Mouse (Mus musculus) forebrain, embryonic 13.5 days (tissue): ENCODE data around the gene Tmem215. TPM values are rescaled to one million over a fixed set of nuclear protein-coding genes. Genes with fewer than 3 reads are reported as not detected.
A peak's percentile ranks its signal among the peaks of the same experiment; 100 is the strongest.

Source experiments
- ATAC-seq: fragments of 200-750 bp; cut with Nextera tagmentation; 2 replicates; pipeline ENCODE4 v1.8.0; 2017
- H3K27ac ChIP-seq: fragments of 300-500 bp; sonication (generic); 2 replicates; pipeline ENCODE4 v1.5.1; 2015; ENCODE audit warnings: inconsistent platforms, mild to moderate bottlenecking, moderate library complexity
- H3K27me3 ChIP-seq: fragments of 300-500 bp; sonication (generic); 2 replicates; pipeline ENCODE4 v1.6.1; 2015; ENCODE audit warnings: mild to moderate bottlenecking, inconsistent platforms
- H3K36me3 ChIP-seq: fragments of 300-500 bp; sonication (generic); 2 replicates; pipeline ENCODE4 v1.6.1; 2015; ENCODE audit warnings: mild to moderate bottlenecking, inconsistent platforms; ENCODE audit not compliant: poor library complexity, severe bottlenecking
- H3K4me1 ChIP-seq: fragments of 300-500 bp; sonication (generic); 2 replicates; pipeline ENCODE4 v1.6.1; 2015; ENCODE audit warnings: inconsistent platforms
- H3K4me2 ChIP-seq: fragments of 300-500 bp; sonication (generic); 2 replicates; pipeline ENCODE4 v1.6.1; 2015; ENCODE audit warnings: inconsistent platforms, mild to moderate bottlenecking, moderate library complexity
- H3K4me3 ChIP-seq: fragments of 300-500 bp; sonication (generic); 2 replicates; pipeline ENCODE4 v1.5.1; 2015; ENCODE audit warnings: mild to moderate bottlenecking, inconsistent platforms
- H3K9ac ChIP-seq: fragments of 300-500 bp; sonication (generic); 2 replicates; pipeline ENCODE4 v1.6.1; 2015; ENCODE audit warnings: mild to moderate bottlenecking, inconsistent platforms
- H3K9me3 ChIP-seq: fragments of 300-500 bp; sonication (generic); replicated peaks from 2 replicates; pipeline ENCODE4 v1.6.1; 2016; ENCODE audit warnings: inconsistent platforms
- WGBS: fragments of 180-500 bp; shearing (Covaris S2); methylation state at CpG from one replicate; pipeline ENCODE4 v1.1.7; 2015; 5-methylcytosine and 5-hydroxymethylcytosine counted together
- polyA plus RNA-seq: library from polyadenylated mRNA; unstranded; fragments of >200 nt; fragmentation: Nextera tagmentation; extraction: Ambion mirVana; gene quantifications from 2 replicates; pipeline ENCODE4 v1.2.1, GENCODE M21; 2015

The Tmem215 gene
- polyA plus RNA-seq, 1 experiment from 2014 or later, result 0.18 TPM

DNA sequence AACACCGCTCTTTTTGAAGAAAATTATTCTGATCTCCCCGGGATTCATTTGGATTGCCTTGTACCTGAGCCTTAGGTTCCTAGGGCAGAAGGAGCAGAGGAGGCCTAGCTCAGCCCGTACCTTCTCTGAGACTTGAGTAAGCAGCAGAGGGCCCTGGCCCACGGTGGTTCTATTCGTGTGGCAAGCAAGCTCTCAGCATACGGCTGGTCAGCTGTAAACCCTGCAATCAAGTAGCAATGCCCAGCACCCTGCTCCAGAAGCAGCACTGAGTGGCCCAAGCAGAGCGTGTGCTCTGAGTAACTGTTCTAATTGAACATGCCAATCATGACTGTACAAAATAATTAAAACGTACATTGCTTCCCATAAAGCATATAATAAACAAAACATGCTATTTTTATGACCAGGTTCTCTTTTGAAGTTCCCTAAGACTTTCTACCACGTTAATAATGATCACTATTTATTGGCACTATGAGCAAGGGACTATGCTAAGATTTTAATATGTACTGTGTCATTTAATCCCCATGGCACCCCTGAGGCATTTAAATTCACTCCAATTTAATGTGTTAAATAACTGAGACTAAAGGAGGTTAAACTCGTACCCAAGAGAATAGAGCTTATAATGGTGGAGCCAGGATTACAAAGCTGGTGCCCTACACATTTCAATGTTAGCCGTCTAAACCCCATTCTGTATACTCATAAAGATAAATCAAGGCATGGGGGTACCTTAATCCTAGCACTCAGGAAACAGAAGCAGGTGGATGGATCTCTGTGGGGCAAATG lies 28.0 kb downstream of the Tmem215 start:
- WGBS, result 74% methylated on average over 11 of the region's 11 CpGs

DNA sequence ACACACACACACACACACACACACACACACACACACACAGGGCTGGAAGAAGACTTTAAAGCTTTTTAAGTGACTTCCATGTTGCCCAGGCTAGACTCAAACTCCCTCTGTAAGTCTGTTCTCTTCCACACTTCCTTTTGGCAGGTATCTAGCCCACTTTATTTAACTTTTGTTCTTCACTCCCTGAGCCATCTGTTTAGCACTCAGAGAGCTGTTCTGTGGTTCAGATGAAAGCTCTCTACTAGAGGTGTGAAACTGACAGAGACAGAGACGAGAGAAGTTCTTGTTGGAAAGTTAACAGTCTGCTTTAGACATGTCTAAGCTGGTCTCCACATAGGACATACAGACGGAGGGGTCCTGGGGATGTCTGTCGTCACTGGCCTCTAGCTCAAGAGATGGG lies 30.5 kb downstream of the Tmem215 start:
- no peaks in the 10 kb centered on the region for H3K27me3 ChIP-seq
- no peaks in the 10 kb centered on the region for H3K4me1 ChIP-seq

More for the DNA sequence above, 28.0 kb downstream of the Tmem215 start:
- Histone ChIP-seq H3K27me3 (no peaks in the 10 kb centered on the region), H3K4me1 (no peaks in the 10 kb centered on the region), H3K9ac (no peak overlapping the region), H3K4me2 (no peak overlapping the region), H3K27ac (no peak overlapping the region), H3K4me3 (no peak overlapping the region), H3K36me3 (no peaks in the 10 kb centered on the region), H3K9me3 (no peaks in the 10 kb centered on the region)
- no peak for ATAC-seq

DNA sequence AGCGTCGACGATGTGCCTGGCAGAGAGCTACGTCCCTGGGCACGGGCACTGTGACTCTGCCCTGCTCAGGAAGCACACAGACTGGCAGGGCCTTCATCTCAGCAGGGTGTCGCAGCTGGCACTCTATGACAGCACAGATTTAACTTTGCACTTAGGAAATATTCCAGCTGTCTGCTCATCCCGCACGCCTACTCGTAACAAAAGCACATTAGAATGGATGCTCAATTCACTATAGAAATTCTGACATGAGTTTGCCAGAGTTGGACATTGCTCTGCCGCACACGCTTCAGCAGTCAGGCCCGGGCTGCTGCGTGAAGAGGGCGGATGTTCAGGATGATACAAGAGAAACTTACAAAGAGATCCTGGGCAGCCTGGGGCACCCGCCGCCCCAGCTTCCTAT lies 37.6 kb downstream of the Tmem215 start:
- 68% methylated on average over 16 of the region's 16 CpGs for WGBS
- 0 out of 2 replicates have a peak, but pooled peaks have one; percentile 36 for ATAC-seq

More for the DNA sequence above, 30.5 kb downstream of the Tmem215 start:
- ATAC-seq, result no peak
- Histone ChIP-seq H3K9me3 (no peaks in the 10 kb centered on the region), H3K36me3 (no peaks in the 10 kb centered on the region), H3K9ac (no peak overlapping the region), H3K4me3 (no peak overlapping the region), H3K4me2 (no peak overlapping the region), H3K27ac (no peak overlapping the region)
- 84% methylated on average over 3 of the region's 3 CpGs for WGBS

DNA sequence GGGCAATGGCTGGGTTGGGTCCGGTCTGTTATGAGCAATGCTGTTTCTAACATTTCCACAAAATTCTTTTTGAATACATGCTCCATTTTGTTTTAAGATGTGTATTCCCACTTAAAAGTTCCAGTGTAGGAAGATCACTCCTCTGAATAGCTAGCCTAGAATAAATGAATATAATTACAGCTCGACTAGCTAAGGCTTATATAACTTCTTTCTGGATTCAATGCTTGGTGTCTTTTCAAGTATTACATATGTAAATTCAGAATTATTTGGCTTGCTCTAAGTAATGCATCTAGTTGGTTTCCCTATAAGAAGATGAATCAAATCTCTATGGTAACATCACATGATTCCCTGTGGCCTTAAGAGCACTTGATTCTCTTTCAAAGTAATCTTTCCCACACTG lies 41.3 kb downstream of the Tmem215 start:
- no peak overlapping the region for H3K9ac ChIP-seq
- H3K4me3 ChIP-seq, result no peak overlapping the region
- H3K27me3 ChIP-seq, result no peaks in the 10 kb centered on the region
- H3K36me3 ChIP-seq, result no peaks in the 10 kb centered on the region
- H3K4me1 ChIP-seq, result no peaks in the 10 kb centered on the region
- 88% methylated on average over 2 of the region's 2 CpGs for WGBS
- ATAC-seq, result no peak
- no peaks in the 10 kb centered on the region for H3K9me3 ChIP-seq
- no peak overlapping the region for H3K4me2 ChIP-seq
- H3K27ac ChIP-seq, result no peak overlapping the region

More for the DNA sequence above, 37.6 kb downstream of the Tmem215 start:
- Histone ChIP-seq H3K9ac (no peak overlapping the region), H3K36me3 (no peaks in the 10 kb centered on the region), H3K4me2 (no peak overlapping the region), H3K4me3 (no peak overlapping the region), H3K4me1 (no peaks in the 10 kb centered on the region), H3K27ac (no peak overlapping the region), H3K27me3 (no peaks in the 10 kb centered on the region), H3K9me3 (no peaks in the 10 kb centered on the region)

DNA sequence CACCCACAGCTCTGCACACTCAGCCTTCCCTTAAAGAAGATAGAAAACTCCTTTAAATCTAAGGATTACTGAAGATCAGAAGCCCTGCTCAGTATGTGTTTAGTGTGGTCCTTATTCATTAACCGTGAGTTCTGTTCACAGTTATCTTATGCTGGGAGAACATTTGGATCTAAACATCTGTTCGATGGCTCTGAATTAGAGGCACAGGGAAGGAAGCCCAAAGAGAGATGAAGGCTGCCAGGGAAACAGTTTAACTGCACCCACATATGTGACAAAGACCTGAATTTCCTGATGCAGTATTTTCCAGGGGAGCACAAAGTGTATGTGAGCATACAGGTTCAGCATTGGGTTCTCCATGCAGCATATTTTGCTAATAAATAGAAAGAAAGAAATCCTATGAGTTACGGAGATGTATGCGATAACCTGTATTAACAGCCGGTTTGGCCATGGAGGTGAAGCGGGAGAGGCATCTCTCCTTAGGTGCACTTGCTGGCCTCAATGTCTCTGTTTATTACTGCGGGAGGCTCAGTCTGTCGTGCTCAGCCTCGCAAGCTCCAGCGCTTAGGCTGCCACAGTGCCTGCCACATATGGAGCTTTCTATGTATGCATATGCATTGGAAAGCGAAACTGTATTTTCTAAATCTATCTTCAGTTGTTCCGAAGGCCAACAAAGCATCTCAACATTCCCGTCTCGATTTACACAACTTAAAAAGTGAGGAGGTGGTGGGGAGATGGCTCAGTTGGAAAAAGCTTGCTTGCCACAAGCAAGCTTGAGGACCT lies 46.8 kb downstream of the Tmem215 start:
- no peak for ATAC-seq
- Histone ChIP-seq H3K9ac (no peak overlapping the region), H3K27ac (no peak overlapping the region), H3K4me2 (no peak overlapping the region), H3K9me3 (peaks cover 7% of the 10 kb centered on the region; the same call in 1 of the 2 replicates), H3K4me3 (no peak overlapping the region), H3K4me1 (peaks cover 6% of the 10 kb centered on the region; the same call in 1 of the 2 replicates), H3K27me3 (no peaks in the 10 kb centered on the region), H3K36me3 (no peaks in the 10 kb centered on the region)
- 92% methylated on average over 14 of the region's 14 CpGs for WGBS

Other genes with a start within 250 kb of the Tmem215 start
- gene Ddx58, start 232.4 kb upstream of the Tmem215 start, polyA plus RNA-seq, result 1.5 and 2.0 TPM in 2 replicates
- gene Smim27, start 202.6 kb upstream of the Tmem215 start, polyA plus RNA-seq, result 31.6 and 32.4 TPM in 2 replicates
- 41.1 and 41.6 TPM in 2 replicates for gene Topors, start 202.3 kb upstream of the Tmem215 start, polyA plus RNA-seq
- gene Ndufb6, start 192.8 kb upstream of the Tmem215 start, polyA plus RNA-seq, result 306 and 322 TPM in 2 replicates
- 54.0 and 58.6 TPM in 2 replicates for gene Aptx, start 231.0 kb downstream of the Tmem215 start, polyA plus RNA-seq
- gene Dnaja1, start 250.0 kb downstream of the Tmem215 start, polyA plus RNA-seq, result 726 and 745 TPM in 2 replicates